Mouse (Mus musculus): ENCODE results near the gene 1520401A03Rik.

Gene 1520401A03Rik

GRCm38 (mm10) chr17:23706212-23706611 is 16.4 kb downstream of the 1520401A03Rik start:
- in situ Hi-C loops (cut with MboI; ENCODE audit: unreplicated experiment in 2 of 2): loop anchor here (5.0 to 10.0 kb wide), 3 partner anchors 44 to 134 kb away; partner anchors contain the start of gene Bicdl2 (in 1 of the 2)

DNA sequence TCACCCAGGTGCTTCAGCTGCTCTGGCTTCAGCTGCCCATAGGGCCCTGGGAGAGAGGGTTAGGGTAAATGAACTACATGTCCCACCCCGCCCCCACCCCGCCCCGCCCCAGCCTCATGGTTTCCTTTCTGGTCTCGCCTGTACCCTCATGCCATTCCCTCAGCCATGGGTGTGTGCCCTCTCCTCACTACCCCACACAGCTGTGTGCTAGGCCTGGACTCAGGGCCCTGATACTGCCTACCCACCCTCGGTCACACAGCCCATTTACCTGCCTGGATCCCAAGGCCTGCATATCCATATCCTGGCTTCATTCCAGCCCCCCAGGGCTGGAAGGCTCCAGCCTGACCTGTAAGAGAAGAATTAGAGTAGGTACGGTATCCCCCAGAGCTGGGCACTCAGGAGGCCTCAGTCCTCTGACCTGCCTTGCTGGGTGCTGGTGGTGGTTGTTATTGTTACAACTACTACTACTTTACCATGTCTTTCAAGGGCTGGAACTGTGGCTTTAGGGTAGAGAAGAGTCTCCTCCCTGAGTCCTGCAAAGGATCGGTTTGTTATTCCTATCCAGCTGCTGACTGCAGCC is 17.0 kb downstream of the 1520401A03Rik start:
- in situ Hi-C loops (cut with MboI; ENCODE audit: unreplicated experiment in 2 of 2): loop anchor here (5.0 to 10.0 kb wide), 3 partner anchors 43 to 133 kb away; partner anchors contain the start of gene Bicdl2 (in 1 of the 2)

- in situ Hi-C loops (cut with MboI; ENCODE audit: unreplicated experiment in 2 of 2): loop anchor here (5.0 to 10.0 kb wide), 3 partner anchors 42 to 132 kb away; partner anchors contain the start of gene Bicdl2 (in 1 of the 2)
Measured at GRCm38 (mm10) chr17:23704741-23705140, 17.8 kb downstream of the 1520401A03Rik start.

GRCm38 (mm10) chr17:23703301-23703700 is 19.3 kb downstream of the 1520401A03Rik start:
- in situ Hi-C loops (cut with MboI; ENCODE audit: unreplicated experiment in 2 of 2): loop anchor here in 1 of 2 experiments (10.0 kb wide), 1 partner anchor 128 kb away; no protein-coding TSS in a partner anchor

GRCm38 (mm10) chr17:23700079-23700478 is 22.5 kb downstream of the 1520401A03Rik start:
- in situ Hi-C loops (cut with MboI; ENCODE audit: unreplicated experiment in 2 of 2): loop anchor here in 1 of 2 experiments (10.0 kb wide), 1 partner anchor 125 kb away; no protein-coding TSS in a partner anchor

DNA sequence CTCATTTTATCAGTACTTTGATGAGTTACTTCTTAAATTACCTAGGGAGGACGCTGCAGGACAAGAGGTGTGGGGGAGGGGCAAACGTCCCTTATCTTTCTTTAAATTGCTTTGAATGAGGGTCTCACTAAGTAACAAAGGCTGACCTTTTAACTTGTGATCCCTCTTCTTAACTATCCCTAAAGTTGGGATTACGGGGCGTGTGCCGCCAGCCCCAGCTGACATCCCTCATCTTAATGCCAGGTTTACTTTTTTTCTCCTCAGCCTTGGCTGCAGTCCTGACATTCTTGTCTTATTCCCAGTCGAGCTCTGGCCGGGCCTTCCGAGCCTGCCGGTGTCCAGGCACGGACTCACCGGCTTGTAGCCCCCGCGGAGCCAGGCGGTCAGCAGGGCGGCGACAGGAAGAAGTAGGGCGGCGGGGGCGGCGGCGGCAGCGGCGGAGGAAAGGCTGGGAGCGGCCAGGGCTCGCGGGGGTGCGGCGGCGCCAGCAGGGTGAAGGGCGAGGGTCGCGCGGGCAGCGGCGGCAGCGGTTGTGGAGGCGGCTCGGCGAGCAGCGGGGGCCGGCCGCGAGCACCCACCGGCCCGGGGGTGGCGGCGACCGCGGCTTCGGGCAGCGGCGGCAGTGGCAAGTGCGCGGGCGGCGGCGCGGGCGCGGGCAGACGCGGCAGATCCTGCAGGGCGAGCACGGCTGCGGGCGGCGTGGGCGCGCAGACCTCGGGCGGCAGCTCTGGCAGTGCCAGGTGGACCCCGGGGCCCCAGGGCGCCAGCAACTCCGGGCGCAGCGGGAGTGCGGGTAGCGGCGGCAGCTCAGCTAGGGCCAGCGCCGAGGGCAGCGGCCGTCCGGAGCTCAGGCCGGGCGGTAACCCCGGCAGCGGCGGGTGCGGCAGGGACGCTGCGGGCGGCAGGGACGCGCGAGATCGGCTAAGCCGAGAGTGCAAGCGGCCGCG is 23.2 kb downstream of the 1520401A03Rik start:
- in situ Hi-C loops (cut with MboI; ENCODE audit: unreplicated experiment in 2 of 2): loop anchor here in 1 of 2 experiments (10.0 kb wide), 1 partner anchor 125 kb away; no protein-coding TSS in a partner anchor

GRCm38 (mm10) chr17:23695801-23696200 is 26.8 kb downstream of the 1520401A03Rik start:
- in situ Hi-C loops (cut with MboI; ENCODE audit: unreplicated experiment in 2 of 2): no loop called here

GRCm38 (mm10) chr17:23694491-23694890 is 28.1 kb downstream of the 1520401A03Rik start:
- in situ Hi-C loops (cut with MboI; ENCODE audit: unreplicated experiment in 2 of 2): no loop called here

DNA sequence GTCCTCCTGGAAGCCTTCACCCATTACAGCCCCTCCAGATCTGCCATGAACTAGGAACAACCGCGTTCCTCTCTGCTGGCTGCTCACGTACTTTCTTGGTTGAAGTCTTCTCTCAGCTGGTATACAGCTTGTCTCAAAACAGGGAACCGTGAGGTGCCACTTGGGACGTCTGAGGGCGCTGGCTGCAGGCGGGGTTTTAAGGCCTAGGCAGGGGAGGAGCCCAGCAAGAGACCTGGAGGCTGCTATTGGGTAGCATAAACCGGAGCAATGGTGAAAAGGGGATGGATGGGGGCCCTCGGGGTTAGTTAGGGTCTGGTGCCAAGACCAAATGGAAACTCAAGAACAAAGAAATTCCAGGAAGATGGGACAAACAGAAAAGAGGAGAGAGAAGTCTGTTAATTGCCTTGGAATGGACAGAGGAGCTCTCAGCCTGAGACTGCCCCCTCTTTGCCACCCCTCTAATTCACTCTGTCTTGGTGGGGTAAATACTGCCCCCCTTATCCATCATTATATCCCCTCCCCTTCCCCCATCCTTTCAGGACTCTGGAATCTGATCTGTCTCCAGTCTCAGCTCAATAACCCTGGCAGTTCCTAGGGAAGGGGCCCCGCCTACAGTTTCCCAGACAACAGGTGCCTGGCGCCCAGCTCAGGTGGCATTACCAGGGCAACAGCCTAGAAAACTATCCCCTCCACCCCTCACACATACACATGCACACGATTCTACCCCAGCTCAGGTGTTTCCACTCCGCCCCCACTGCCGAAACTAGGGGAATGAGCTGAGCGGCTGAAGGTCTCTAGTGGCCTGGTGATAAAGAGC is 38.5 kb downstream of the 1520401A03Rik start, which contains the start of gene Cldn9:
Gene Cldn9 (minus strand): TSS at position 171 of the 817 bp plus-strand sequence.
- in situ Hi-C loops (cut with MboI; ENCODE audit: unreplicated experiment in 2 of 2): no loop called here

- in situ Hi-C loops (cut with MboI; ENCODE audit: unreplicated experiment in 2 of 2): no loop called here
Measured at GRCm38 (mm10) chr17:23683226-23683625, 39.4 kb downstream of the 1520401A03Rik start.

GRCm38 (mm10) chr17:23682530-23682929 is 40.1 kb downstream of the 1520401A03Rik start:
- in situ Hi-C loops (cut with MboI; ENCODE audit: unreplicated experiment in 2 of 2): no loop called here

DNA sequence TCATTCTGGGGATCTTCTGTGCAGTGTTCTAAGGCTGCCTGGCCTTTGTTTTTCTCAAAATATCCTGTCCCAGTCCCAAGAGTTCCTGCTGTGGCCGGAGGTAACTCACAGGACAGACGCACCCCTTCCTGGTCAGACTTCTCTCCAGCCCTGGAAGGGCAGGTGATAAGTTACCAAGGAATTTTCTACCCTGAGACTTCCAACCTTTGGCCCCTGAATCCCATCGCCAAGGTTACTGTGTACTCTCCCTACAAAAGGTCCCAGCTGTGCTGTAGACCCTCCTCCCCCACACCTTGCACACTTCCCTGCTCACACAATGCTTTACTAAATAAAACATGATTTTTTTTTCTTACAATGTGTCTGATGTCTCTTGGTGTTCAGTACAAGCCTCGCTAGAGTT is 40.5 kb downstream of the 1520401A03Rik start:
- in situ Hi-C loops (cut with MboI; ENCODE audit: unreplicated experiment in 2 of 2): no loop called here

DNA sequence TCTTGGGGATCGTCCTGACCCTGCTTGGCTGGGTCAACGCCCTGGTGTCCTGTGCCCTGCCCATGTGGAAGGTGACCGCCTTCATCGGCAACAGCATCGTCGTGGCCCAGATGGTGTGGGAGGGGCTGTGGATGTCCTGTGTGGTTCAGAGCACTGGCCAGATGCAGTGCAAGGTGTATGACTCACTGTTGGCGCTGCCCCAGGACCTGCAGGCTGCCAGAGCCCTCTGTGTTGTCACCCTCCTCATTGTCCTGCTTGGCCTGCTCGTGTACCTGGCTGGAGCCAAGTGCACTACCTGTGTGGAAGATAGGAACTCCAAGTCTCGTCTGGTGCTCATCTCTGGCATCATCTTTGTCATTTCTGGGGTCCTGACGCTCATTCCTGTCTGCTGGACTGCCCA is 41.5 kb downstream of the 1520401A03Rik start:
- in situ Hi-C loops (cut with MboI; ENCODE audit: unreplicated experiment in 2 of 2): no loop called here

DNA sequence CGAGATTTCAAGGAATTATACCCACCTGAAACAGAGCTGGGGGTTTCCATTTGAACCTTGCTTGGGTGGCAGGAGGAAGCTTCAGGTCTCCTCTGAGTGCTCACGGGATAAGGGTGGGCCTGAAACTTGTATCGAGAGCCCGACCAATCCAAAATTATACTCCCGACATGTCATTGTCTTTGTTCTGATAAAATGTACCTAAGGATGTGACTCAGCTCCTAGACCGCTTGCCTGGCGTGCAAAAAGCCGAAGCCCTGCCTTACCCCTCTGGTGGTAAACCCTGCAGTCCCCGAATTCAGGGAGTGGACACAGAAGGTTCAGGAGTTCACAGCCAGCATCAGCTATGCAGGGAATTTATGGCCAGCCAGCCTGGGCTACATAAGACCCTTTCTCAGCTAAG is 42.2 kb downstream of the 1520401A03Rik start:
- in situ Hi-C loops (cut with MboI; ENCODE audit: unreplicated experiment in 2 of 2): no loop called here

GRCm38 (mm10) chr17:23679127-23679835 is 43.3 kb downstream of the 1520401A03Rik start, which contains the start of gene Cldn6:
Gene Cldn6, plus strand, starts transcription at chr17:23679249.
- in situ Hi-C loops (cut with MboI; ENCODE audit: unreplicated experiment in 2 of 2): no loop called here

DNA sequence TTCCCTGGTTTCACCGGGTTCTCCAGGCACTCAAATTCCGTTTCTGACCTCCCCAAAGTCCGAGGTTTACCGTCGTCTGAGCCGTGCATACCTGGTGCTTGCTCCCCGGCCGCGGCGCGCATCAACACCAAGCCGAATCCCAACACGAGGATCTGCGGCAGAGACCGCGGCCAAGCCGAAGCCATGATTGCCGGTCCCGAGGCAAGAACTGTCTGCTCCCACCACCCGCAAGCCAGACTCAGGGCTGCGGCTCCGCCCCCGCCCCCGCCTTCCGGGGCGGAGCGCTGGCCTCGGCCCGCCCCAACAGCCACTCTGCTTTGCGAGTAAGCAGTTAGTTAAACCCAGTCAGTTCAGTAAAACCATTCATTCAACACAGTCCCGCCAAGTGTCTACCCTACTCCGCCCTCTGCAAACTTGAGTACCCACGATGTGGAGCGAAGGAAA is 45.3 kb downstream of the 1520401A03Rik start, which contains the start of gene Tnfrsf12a:
Gene Tnfrsf12a (minus strand): TSS at position 233 of the 444 bp plus-strand sequence.
- in situ Hi-C loops (cut with MboI; ENCODE audit: unreplicated experiment in 2 of 2): no loop called here

GRCm38 (mm10) chr17:23676473-23677031 is 46.0 kb downstream of the 1520401A03Rik start:
- in situ Hi-C loops (cut with MboI; ENCODE audit: unreplicated experiment in 2 of 2): no loop called here

GRCm38 (mm10) chr17:23675564-23676281 is 46.9 kb downstream of the 1520401A03Rik start:
- in situ Hi-C loops (cut with MboI; ENCODE audit: unreplicated experiment in 2 of 2): no loop called here
